Mouse (Mus musculus) lung, embryonic 14.5 days (tissue): ENCODE results near the gene Plekha5. TPM values are rescaled to one million over a fixed set of nuclear protein-coding genes. Genes with fewer than 3 reads are reported as not detected.

ENCODE experiments used
- ATAC-seq: fragments of 200-750 bp; cut with Nextera tagmentation; 2 replicates; pipeline ENCODE4 v1.8.0; 2017; ENCODE audit warnings: mild to moderate bottlenecking, moderate TSS enrichment, moderate library complexity; ENCODE audit not compliant: insufficient read depth
- DNase-seq: peaks from one replicate; pipeline ENCODE4 v3.0.0-alpha.2; 2015
- H3K27ac ChIP-seq: fragments of 300-500 bp; sonication (generic); 2 replicates; pipeline ENCODE4 v1.5.1; 2014; ENCODE audit warnings: low read depth, mild to moderate bottlenecking, moderate library complexity
- H3K27me3 ChIP-seq: fragments of 300-500 bp; sonication (generic); 2 replicates; pipeline ENCODE4 v1.6.1; 2014; ENCODE audit warnings: low read length, control low read depth; ENCODE audit not compliant: insufficient read depth
- H3K36me3 ChIP-seq: fragments of 300-500 bp; sonication (generic); 2 replicates; pipeline ENCODE4 v1.6.1; 2014; ENCODE audit warnings: control low read depth; ENCODE audit not compliant: insufficient read depth
- H3K4me1 ChIP-seq: fragments of 300-500 bp; sonication (generic); 2 replicates; pipeline ENCODE4 v1.6.1; 2014; ENCODE audit warnings: antibody characterized with exemption, control low read depth; ENCODE audit not compliant: insufficient read depth
- H3K4me2 ChIP-seq: fragments of 300-500 bp; sonication (generic); 2 replicates; pipeline ENCODE4 v1.6.1; 2014; ENCODE audit warnings: mild to moderate bottlenecking
- H3K4me3 ChIP-seq: fragments of 300-500 bp; sonication (generic); 2 replicates; pipeline ENCODE4 v1.5.1; 2014; ENCODE audit warnings: low read depth, low read length
- H3K9ac ChIP-seq: fragments of 300-500 bp; sonication (generic); 2 replicates; pipeline ENCODE4 v1.6.1; 2014
- H3K9me3 ChIP-seq: fragments of 300-500 bp; sonication (generic); 2 replicates; pipeline ENCODE4 v1.6.1; 2016; ENCODE audit warnings: low read depth, low read length, control low read depth
- CTCF ChIP-seq: IDR thresholded peaks from 2 replicates; pipeline ENCODE4 v1.5.1; 2016; ENCODE audit warnings: antibody characterized with exemption, low read depth
- WGBS: fragments of 180-500 bp; shearing (Covaris S2); extraction: QIAGEN DNeasy Blood & Tissue Kit; methylation state at CpG from one replicate; pipeline ENCODE4 v1.1.7; 2014; 5-methylcytosine and 5-hydroxymethylcytosine counted together
- polyA plus RNA-seq: library from polyadenylated mRNA; unstranded; fragments of >200 nt; fragmentation: Nextera tagmentation; extraction: Ambion mirVana; gene quantifications from 2 replicates; pipeline ENCODE4 v1.2.1, GENCODE M21; 2014

The Plekha5 gene
- polyA plus RNA-seq, 1 experiment from 2014 or later: 54.3 TPM

DNA sequence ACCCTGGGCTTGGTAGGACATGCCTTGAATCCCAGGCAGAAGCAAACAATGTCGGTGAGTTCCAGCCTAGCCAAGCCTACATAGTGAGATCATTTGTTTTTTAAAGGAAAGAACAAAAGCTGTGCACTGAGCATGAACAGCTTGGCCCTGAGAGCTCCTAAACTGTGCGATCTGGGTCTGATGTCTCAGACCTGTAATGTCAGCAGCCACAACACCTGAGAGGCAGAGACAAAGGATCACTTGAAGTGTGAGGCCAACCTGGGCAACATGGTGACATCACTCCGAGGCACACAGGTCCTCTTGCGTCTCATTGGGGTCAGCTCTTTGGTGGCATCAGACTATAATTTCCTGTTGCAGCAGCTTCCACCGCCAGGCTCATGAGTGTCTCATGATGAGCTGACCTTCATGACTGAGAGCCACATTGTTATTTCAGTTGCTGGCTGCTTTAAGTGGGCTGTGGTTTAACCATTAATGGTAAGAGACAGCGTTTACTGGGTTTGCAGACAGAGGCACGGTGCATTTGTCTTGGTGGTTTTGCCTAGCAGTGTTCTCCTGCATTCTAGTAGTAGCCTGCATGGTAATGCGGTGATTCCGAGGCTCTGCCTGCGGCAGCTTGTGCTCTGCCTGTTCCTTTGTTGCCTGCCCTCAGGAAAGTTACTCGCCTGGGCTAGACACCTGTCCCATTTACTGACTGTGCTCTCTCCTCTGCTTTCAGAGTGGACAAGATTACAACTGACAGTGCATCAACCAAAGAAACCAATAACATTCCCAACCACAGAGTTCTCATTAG is 119.3 kb downstream of the Plekha5 start:
- Histone ChIP-seq H3K4me2 (no peak overlapping the region), H3K9me3 (no peaks in the 10 kb centered on the region), H3K36me3 (peaks cover 53% of the 10 kb centered on the region), H3K27me3 (no peaks in the 10 kb centered on the region), H3K4me3 (no peak overlapping the region), H3K4me1 (no peaks in the 10 kb centered on the region), H3K27ac (no peak overlapping the region), H3K9ac (no peak overlapping the region)
- 61% methylated on average over 11 of the region's 11 CpGs for WGBS
- DNase-seq (no peak), ATAC-seq (no peak)
- TF ChIP-seq CTCF: no peak

DNA sequence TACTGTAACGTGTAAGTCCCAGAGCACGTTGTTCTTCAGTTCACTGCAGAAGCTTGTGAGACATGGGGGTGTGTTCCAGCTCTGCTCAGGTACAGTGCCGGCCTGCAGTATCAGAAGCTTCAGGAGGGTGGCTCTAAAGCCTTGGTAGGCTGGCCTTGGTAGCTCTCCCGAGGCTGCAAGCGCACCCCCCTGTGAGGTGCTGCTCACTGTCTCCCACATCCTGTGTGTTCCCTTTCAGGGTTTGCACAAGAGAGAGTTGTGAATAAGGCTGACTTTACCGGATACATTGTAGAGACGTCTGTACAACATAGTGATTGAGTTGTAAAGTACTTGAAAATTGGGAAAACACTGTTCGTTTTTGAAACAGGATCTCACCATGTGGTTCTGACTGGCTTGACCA is 122.2 kb downstream of the Plekha5 start:
- WGBS: 75% methylated on average over 8 of the region's 8 CpGs
- H3K4me1 ChIP-seq: no peaks in the 10 kb centered on the region

GRCm38 (mm10) chr6:140546648-140547201 is 122.9 kb downstream of the Plekha5 start:
- Histone ChIP-seq H3K4me2 (no peak overlapping the region), H3K27me3 (no peaks in the 10 kb centered on the region), H3K36me3 (peaks cover 64% of the 10 kb centered on the region), H3K4me1 (no peaks in the 10 kb centered on the region), H3K9me3 (no peaks in the 10 kb centered on the region), H3K27ac (0 out of 2 replicates have a peak overlapping the region, but pooled peaks have one; percentile 4), H3K9ac (no peak overlapping the region), H3K4me3 (no peak overlapping the region)
- no peak for TF ChIP-seq CTCF
- 43% methylated on average over 12 of the region's 12 CpGs for WGBS
- ATAC-seq (no peak), DNase-seq (no peak)

More for the DNA sequence above, 122.2 kb downstream of the Plekha5 start:
- no peaks in the 10 kb centered on the region for H3K27me3 ChIP-seq
- peaks cover 59% of the 10 kb centered on the region for H3K36me3 ChIP-seq
- no peak for TF ChIP-seq CTCF
- H3K27ac ChIP-seq: no peak overlapping the region
- DNase-seq (no peak), ATAC-seq (no peak)
- H3K4me2 ChIP-seq: no peak overlapping the region
- no peak overlapping the region for H3K9ac ChIP-seq
- H3K4me3 ChIP-seq: no peak overlapping the region
- H3K9me3 ChIP-seq: no peaks in the 10 kb centered on the region

GRCm38 (mm10) chr6:140547203-140547944 is 123.5 kb downstream of the Plekha5 start:
- Histone ChIP-seq H3K9ac (no peak overlapping the region), H3K27me3 (no peaks in the 10 kb centered on the region), H3K4me2 (no peak overlapping the region), H3K36me3 (peaks cover 70% of the 10 kb centered on the region), H3K27ac (no peak overlapping the region), H3K9me3 (no peaks in the 10 kb centered on the region), H3K4me1 (no peaks in the 10 kb centered on the region), H3K4me3 (no peak overlapping the region)
- 80% methylated on average over 11 of the region's 11 CpGs for WGBS
- DNase-seq (no peak), ATAC-seq (no peak)
- no peak for TF ChIP-seq CTCF

- Histone ChIP-seq H3K4me1 (no peaks in the 10 kb centered on the region), H3K27me3 (no peaks in the 10 kb centered on the region), H3K36me3 (peaks cover 72% of the 10 kb centered on the region), H3K9me3 (no peaks in the 10 kb centered on the region), H3K4me3 (no peak overlapping the region), H3K4me2 (no peak overlapping the region), H3K9ac (no peak overlapping the region), H3K27ac (no peak overlapping the region)
- no peak for TF ChIP-seq CTCF
- WGBS: 62% methylated on average over 5 of the region's 5 CpGs
- ATAC-seq (0 out of 2 replicates have a peak, but pooled peaks have one; percentile 35), DNase-seq (no peak)
Observed at GRCm38 (mm10) chr6:140548082-140548769, 124.4 kb downstream of the Plekha5 start.

DNA sequence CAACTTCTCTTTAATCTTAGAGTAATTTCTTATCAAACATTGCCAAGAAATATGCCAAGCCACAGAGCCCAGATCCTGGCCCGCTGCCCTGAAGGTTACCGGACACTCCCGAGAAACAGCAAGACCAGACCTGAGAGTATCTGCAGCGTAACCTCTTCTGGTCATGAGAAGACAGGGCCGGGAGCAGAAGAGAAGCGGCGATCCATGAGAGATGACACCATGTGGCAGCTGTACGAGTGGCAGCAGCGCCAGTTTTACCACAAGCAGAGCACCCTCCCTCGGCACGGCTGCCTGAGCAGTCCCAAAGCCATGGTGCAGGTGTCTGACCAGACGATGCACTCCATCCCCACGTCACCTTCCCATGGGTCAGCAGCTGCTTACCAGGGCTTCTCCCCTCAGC is 126.9 kb downstream of the Plekha5 start:
- no peak overlapping the region for H3K4me2 ChIP-seq
- H3K4me1 ChIP-seq: no peaks in the 10 kb centered on the region
- no peak overlapping the region for H3K9ac ChIP-seq
- 89% methylated on average over 13 of the region's 13 CpGs for WGBS
- H3K36me3 ChIP-seq: peaks cover 65% of the 10 kb centered on the region
- H3K27ac ChIP-seq: no peak overlapping the region
- no peak for DNase-seq
- ATAC-seq: no peak
- no peaks in the 10 kb centered on the region for H3K9me3 ChIP-seq
- H3K4me3 ChIP-seq: no peak overlapping the region
- no peaks in the 10 kb centered on the region for H3K27me3 ChIP-seq
- TF ChIP-seq CTCF: no peak
